Mouse (Mus musculus) v-Abl transformed pro-B cells (cell line): ENCODE measurements around the gene Klf3.

Source experiments
- in situ Hi-C, 2 experiments: fragments of 400-800 bp; cut with MboI; formaldehyde crosslinking; loops; one replicate each; pipeline ENCODE4 v1.15.1; 2025; ENCODE audit not compliant: unreplicated experiment in 2 of 2

Klf3 gene

GRCm38 (mm10) chr5:64802795-64803719 is at the start of gene Klf3:
Gene Klf3, plus strand, starts transcription at chr5:64803388.
- in situ Hi-C loops = loop anchor here in 1 of 2 experiments (10.0 kb wide), 1 partner anchor 988 kb away; the partner anchor contains the start of gene 0610040J01Rik

GRCm38 (mm10) chr5:64762295-64762694 is 40.9 kb upstream of the Klf3 start:
- in situ Hi-C loops = no loop called here

GRCm38 (mm10) chr5:64764452-64764851 is 38.7 kb upstream of the Klf3 start:
- in situ Hi-C loops = no loop called here

GRCm38 (mm10) chr5:64765765-64766164 is 37.4 kb upstream of the Klf3 start:
- in situ Hi-C loops = no loop called here

GRCm38 (mm10) chr5:64766626-64767025 is 36.6 kb upstream of the Klf3 start:
- in situ Hi-C loops = no loop called here

GRCm38 (mm10) chr5:64771619-64772018 is 31.6 kb upstream of the Klf3 start:
- in situ Hi-C loops = no loop called here

GRCm38 (mm10) chr5:64778211-64778610 is 25.0 kb upstream of the Klf3 start:
- in situ Hi-C loops = no loop called here

GRCm38 (mm10) chr5:64779285-64779684 is 23.9 kb upstream of the Klf3 start:
- in situ Hi-C loops = no loop called here

GRCm38 (mm10) chr5:64780778-64781177 is 22.4 kb upstream of the Klf3 start:
- in situ Hi-C loops = no loop called here

GRCm38 (mm10) chr5:64788175-64788574 is 15.0 kb upstream of the Klf3 start:
- in situ Hi-C loops = no loop called here

- in situ Hi-C loops = loop anchor here in 1 of 2 experiments (10.0 kb wide), 1 partner anchor 283 kb away; no protein-coding TSS in a partner anchor
These were observed 5.0 kb upstream of the Klf3 start for GRCm38 (mm10) chr5:64798209-64798608.

- in situ Hi-C loops = loop anchor here in 1 of 2 experiments (10.0 kb wide), 1 partner anchor 987 kb away; the partner anchor contains the start of gene 0610040J01Rik
These were observed 1.6 kb upstream of the Klf3 start for GRCm38 (mm10) chr5:64801545-64801944.

- in situ Hi-C loops = loop anchor here in 1 of 2 experiments (10.0 kb wide), 1 partner anchor 987 kb away; the partner anchor contains the start of gene 0610040J01Rik
These were observed 1.0 kb upstream of the Klf3 start for GRCm38 (mm10) chr5:64802143-64802542.

- in situ Hi-C loops = loop anchor here in 1 of 2 experiments (10.0 kb wide), 1 partner anchor 989 kb away; the partner anchor contains the start of gene 0610040J01Rik
These were observed 703 bp downstream of the Klf3 start for GRCm38 (mm10) chr5:64803720-64804462.

GRCm38 (mm10) chr5:64805131-64805872 is 2.1 kb downstream of the Klf3 start:
- in situ Hi-C loops = loop anchor here in 1 of 2 experiments (10.0 kb wide), 1 partner anchor 991 kb away; the partner anchor contains the start of gene 0610040J01Rik

GRCm38 (mm10) chr5:64805873-64806505 is 2.8 kb downstream of the Klf3 start:
- in situ Hi-C loops = loop anchor here in 1 of 2 experiments (10.0 kb wide), 1 partner anchor 991 kb away; the partner anchor contains the start of gene 0610040J01Rik

- in situ Hi-C loops = loop anchor here in 1 of 2 experiments (10.0 kb wide), 1 partner anchor 992 kb away; the partner anchor contains the start of gene 0610040J01Rik
These were observed 3.4 kb downstream of the Klf3 start for GRCm38 (mm10) chr5:64806600-64806999.

- in situ Hi-C loops = loop anchor here in 1 of 2 experiments (10.0 kb wide), 1 partner anchor 992 kb away; the partner anchor contains the start of gene 0610040J01Rik
These were observed 4.0 kb downstream of the Klf3 start for GRCm38 (mm10) chr5:64807159-64807558.

- in situ Hi-C loops = loop anchor here in 1 of 2 experiments (10.0 kb wide), 1 partner anchor 993 kb away; the partner anchor contains the start of gene 0610040J01Rik
These were observed 4.4 kb downstream of the Klf3 start for GRCm38 (mm10) chr5:64807603-64808002.
